Mouse (Mus musculus) CD8-positive naive resting alpha-beta T cell, adult 57 days (primary cell): Measurements from ENCODE around the gene Msx3. TPM values are rescaled to one million over a fixed set of nuclear protein-coding genes. Genes with fewer than 3 reads are reported as not detected.

Source experiments
- total RNA-seq: library from RNA; stranded (reverse); gene quantifications from one replicate; pipeline ENCODE4 v1.2.4, GENCODE M21; 2023

Gene Msx3
- total RNA-seq: not detected

GRCm38 (mm10) chr7:140048361-140049114 is at the start of gene Msx3:
Gene Msx3, minus strand, starts transcription at chr7:140049089.

GRCm38 (mm10) chr7:140092924-140093528 is 44.1 kb upstream of the Msx3 start, which contains the start of gene Prap1:
Gene Prap1, plus strand, starts transcription at chr7:140093395.

DNA sequence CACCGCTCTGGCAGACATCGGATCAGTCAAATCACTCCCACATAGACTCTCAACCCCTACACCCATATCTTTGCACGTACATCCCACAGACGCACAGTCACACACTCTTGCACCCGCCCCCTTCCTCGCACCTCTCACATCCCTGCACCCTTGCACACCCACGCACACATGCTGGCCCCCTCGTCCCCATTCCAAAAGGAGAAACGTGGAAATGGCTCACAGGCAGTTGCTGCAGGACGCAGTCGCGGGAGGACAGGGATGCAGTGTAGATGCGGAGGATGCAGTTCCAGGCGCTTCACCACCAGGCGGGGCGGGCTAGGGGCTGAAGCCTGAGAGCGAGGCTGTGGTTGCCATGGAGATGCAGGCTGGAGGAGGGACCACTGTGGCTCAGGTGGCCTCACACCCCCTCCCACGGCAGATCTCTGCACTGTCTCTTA is 33.4 kb upstream of the Msx3 start, which contains the start of gene Caly:
TSS of gene Caly (minus strand) at position 307 of the 437 bp plus-strand sequence.

DNA sequence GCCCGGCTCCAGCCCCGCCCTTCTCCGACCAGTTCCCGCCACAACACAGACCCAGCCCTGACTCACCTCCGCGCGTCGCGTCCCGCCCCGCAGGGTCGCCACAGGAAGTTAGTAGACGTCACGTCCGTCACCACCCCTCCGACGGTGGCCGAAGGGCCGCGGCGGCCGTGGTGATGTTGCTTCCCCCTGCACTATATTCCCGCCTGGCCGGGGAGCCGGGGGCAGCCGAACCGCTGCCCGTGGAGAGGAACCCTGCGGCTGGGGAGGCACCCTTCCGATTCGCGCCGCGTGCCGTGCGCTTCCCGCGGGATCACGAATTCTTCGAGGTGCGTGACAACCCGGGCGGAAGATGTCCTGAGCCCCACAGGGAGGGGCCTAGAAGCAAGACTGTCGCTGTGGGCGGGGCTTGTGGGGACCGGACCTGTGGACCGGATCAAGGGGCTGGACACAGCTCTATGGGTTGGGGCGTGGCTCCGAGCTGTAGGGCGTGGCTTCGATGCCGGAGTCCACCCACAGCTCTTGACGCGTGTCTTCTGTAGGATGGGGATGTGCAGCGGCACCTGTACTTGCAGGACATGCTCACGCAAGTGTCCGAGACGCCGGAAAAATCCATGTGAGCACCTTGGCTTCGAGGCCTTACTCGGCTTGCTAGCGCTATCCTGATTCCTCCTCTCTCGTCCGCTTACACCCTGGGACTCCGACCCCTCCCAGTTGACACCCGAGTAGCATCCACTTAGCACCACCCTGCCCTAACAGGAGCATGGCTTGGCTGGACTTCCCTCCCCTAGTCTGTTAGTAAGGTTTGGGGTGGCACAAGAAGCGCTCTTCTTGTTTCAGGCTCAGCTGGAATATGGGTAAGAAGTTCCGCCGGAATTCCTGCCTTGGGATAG is 12.4 kb downstream of the Msx3 start, which contains the start of the genes Zfp511 and Tubgcp2:
TSS of gene Zfp511 (plus strand) at position 111 of the 890 bp plus-strand sequence.
TSS of gene Tubgcp2 (minus strand) at position 389 of the 890 bp plus-strand sequence.

Other genes with a start within 250 kb of the Msx3 start
- not detected for gene Adgra1, start 214.9 kb downstream of the Msx3 start, total RNA-seq
- not detected for gene Kndc1, start 154.4 kb downstream of the Msx3 start, total RNA-seq
- gene Utf1, start 105.3 kb downstream of the Msx3 start, total RNA-seq: not detected
- gene 6430531B16Rik, start 70.3 kb downstream of the Msx3 start, total RNA-seq: not detected
- 4.5 TPM for gene Adam8, start 56.5 kb downstream of the Msx3 start, total RNA-seq
- 34.8 TPM for gene Zfp511, start 12.7 kb downstream of the Msx3 start, total RNA-seq
- gene Tubgcp2, start 12.4 kb downstream of the Msx3 start, total RNA-seq: 29.4 TPM
- gene Caly, start 33.5 kb upstream of the Msx3 start, total RNA-seq: not detected
- gene Prap1, start 44.3 kb upstream of the Msx3 start, total RNA-seq: not detected
- gene Fuom, start 53.4 kb upstream of the Msx3 start, total RNA-seq: 6.7 TPM
- 6.2 TPM for gene Paox, start 66.7 kb upstream of the Msx3 start, total RNA-seq
- 27.2 TPM for gene Echs1, start 67.4 kb upstream of the Msx3 start, total RNA-seq
- 21.7 TPM for gene Mtg1, start 88.5 kb upstream of the Msx3 start, total RNA-seq
- gene Sprn, start 105.8 kb upstream of the Msx3 start, total RNA-seq: not detected
- not detected for gene Olfr522, start 115.7 kb upstream of the Msx3 start, total RNA-seq
- gene Olfr523, start 124.1 kb upstream of the Msx3 start, total RNA-seq: not detected
- not detected for gene Olfr524, start 156.9 kb upstream of the Msx3 start, total RNA-seq
- not detected for gene Cd163l1, start 169.2 kb upstream of the Msx3 start, total RNA-seq
- gene 5830411N06Rik, start 198.2 kb upstream of the Msx3 start, total RNA-seq: 0.61 TPM